Mouse (Mus musculus): ENCODE results near the gene Crim1.

- TF ChIP-seq GATA1 (IDR thresholded peaks at IDR 0.05; ENCODE audit: low read length) (no peak), TAL1 (IDR thresholded peaks at IDR 0.05; ENCODE audit: low read length) (no peak)
Measured at GRCm38 (mm10) chr17:78287391-78287790, 87.3 kb downstream of the Crim1 start.

Data from erythroblast, embryonic 14.5 days (primary cell).